Mouse (Mus musculus) frontal cortex, postnatal 25 days (tissue): ENCODE results near the gene Cars2.
"Not testable (repeated sequence)": the region's sequence is repeated elsewhere in the genome, so short reads cannot be mapped to it uniquely, and the experiment has no call there.

ENCODE experiments used
- DNase-seq, 2 experiments: peaks; one replicate each; pipeline ENCODE4 v3.0.0; 2022; ENCODE audit warnings: low spot score in 2 of 2

The Cars2 gene

DNA sequence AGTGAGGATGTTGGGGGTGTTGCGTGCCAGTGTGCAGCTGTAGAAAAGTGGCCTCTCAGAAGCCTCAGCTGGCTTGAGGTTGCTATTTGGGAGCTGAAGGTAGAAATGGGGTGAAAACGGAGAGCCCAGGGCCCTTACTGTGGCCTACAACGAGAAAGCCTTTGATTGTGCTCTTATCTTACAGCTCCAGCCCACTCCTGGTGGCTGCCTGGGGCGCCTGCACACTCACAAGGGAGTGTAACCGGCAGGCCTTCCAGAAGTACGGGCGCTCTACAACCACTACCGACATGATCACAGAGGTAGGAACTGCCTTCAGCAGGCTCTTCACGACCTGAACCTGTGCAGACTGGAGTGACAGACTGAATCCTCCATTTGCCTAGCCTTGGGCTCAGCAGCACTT, 37.9 kb downstream of the Cars2 start:
- DNase-seq, result no peak

DNA sequence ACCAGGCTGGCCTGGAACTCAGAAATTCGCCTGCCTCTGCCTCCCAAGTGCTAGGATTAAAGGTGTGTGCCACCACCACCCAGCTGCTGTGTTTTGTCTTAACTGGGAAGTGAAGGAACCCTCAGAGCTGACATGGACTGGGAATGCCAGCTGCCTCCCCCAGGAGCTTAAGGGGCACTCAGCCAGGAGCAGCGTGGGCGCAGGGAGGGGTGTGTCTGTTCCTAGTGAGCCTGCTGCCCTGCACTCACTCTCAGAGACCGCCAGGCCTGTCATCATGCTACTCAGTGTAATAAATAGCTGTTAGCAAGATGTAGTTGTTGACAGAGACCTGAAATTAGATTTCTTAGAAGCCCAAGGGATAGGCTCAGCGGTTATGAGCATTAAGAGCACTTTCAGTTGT, 39.6 kb downstream of the Cars2 start:
- no peak for DNase-seq

DNA sequence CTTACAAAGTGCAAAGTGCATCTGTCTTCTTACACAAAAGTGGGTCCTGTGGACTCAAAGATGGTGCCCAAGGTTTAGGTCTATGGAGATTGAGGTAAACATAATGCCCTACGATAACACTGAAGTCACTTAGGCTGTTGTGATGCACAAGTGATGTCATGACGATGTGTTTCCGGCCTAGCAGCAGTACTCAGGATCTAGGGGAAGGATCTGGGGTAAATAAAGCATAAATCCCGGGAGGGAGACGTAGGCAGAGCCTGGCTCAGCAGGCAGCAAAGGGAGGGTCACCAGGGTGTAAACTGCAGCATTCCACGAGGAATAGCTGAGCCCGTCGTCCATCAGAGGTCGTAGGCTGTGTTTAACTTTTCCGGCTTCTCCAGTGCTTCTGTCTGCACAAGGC, 41.7 kb downstream of the Cars2 start:
- no peak for DNase-seq

DNA sequence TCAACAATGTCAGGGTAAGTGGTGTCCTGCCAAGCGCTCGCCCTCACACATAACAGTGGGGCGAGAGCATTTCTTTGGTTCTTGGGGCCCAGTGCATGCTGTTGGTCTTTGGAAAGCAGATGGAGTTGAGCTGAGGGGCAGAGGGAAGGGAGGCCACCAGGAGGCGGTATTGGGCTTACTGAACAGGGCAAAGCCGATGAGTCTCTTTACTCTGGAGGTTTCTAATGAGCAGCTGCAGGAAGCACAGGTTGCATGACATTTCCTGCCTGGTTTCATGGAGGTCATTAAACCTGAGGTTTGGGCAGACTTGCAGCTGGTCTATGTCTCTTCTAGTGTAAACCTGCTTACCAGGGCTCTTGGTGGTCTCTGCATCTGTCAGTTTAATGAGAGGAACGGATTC, 43.8 kb downstream of the Cars2 start:
- peak; percentile 27 to 31 for DNase-seq

DNA sequence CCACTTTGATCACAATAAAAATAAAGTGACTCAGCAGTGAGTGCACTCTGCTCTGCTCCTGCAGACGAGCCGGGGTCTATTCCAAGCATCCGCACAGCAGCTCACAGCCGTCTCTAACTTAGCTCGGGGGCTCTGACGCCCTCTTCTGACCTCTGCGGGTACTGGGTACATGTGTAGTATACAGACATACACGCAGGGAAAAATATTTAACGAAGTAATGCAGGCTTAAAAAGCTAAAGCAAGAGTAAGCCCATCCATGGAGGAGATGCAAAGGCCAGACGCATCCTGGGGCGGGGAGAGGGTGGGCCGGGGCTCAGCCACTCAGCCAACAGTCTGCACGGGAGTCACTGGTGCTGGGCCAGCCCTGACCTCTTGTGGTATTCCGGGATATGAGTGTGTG, 44.5 kb downstream of the Cars2 start:
- no peak for DNase-seq

DNA sequence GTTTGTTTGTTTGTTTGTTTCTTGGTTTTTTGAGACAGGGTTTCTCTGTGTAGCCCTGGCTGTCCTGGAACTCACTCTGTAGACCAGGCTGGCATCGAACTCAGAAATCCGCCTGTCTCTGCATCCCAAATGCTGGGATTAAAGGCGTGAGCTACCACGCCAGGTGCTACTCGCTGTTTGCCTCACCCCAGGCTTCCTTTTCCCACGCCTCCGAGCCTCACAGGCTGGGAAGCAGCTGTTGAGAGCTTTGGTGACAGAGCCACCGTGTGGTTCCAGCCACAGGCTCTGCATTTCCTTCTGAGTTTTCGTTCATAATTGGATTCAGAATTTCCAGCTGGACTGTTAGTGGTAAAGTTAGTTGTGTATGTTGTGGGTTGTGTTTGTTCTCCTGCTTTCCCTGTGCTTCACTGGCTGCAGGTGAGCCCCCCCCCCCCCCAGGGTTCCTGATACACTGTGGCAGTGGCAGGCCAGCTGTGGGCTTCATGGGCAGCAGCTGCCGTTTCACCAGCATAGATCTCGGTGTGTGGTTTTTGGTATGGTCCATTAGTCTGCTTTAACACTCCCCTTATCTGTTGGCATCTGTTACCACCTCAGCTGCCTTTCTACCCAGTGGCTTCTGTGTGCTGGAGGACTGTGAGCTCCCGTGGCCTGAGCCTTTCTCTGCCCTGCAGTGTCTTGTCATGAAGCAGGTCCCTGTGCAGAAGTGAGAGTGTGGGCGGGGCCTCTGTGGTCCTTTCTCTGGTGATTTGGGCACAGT, 46.9 kb downstream of the Cars2 start:
- no peak for DNase-seq

DNA sequence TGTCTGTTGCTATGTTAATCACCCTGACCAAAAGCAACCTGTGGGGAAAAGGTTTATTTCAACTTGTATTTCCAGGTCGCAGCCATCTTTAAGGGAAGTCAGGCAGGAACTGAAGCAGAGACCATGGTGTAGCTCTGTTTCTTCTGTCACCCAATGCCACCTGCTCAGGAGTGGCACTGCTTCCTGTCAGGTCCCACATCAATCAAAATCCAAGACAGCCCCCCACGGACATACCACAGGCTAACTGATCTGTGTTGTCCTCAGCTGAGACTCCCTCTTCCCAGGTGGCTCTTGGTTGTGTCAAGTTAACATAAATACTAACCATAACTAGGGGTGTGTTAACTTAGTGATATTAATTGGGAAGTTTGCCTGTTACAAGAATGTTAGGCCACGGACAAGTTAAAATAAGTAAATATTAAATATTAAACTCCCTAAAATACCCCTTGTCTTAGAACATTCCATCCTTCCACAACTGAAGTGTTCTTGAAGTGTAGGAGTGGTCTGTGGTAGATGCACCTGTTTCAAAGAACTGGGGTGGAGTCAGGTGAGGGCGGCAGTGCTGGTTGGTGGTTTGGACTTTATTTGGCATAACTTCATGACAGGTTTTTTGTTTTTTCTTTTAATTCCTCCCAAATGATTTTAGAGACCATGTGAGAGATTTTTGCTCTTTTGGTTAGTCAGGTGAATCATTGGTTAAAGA, 51.6 kb downstream of the Cars2 start:
- no peak for DNase-seq

DNA sequence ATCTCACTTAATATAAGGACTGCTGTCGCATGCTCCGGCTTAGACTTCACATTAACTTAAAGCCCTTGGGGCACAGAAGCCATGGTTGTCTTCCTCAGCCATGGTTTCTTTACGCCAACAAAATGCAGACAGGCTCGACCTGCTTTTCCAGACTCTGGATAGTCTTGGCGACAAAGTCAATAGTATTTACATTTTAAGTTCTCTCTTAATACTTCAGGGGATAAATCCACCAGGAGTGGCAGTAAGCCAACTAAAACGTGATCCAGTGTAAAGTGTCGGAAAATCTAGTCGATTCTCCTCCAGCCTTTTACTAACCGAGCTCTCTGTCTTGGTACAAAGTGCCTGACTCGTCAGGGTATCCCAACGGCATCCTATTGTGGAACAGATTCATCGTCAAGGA, 52.3 kb downstream of the Cars2 start:
- no peak for DNase-seq

DNA sequence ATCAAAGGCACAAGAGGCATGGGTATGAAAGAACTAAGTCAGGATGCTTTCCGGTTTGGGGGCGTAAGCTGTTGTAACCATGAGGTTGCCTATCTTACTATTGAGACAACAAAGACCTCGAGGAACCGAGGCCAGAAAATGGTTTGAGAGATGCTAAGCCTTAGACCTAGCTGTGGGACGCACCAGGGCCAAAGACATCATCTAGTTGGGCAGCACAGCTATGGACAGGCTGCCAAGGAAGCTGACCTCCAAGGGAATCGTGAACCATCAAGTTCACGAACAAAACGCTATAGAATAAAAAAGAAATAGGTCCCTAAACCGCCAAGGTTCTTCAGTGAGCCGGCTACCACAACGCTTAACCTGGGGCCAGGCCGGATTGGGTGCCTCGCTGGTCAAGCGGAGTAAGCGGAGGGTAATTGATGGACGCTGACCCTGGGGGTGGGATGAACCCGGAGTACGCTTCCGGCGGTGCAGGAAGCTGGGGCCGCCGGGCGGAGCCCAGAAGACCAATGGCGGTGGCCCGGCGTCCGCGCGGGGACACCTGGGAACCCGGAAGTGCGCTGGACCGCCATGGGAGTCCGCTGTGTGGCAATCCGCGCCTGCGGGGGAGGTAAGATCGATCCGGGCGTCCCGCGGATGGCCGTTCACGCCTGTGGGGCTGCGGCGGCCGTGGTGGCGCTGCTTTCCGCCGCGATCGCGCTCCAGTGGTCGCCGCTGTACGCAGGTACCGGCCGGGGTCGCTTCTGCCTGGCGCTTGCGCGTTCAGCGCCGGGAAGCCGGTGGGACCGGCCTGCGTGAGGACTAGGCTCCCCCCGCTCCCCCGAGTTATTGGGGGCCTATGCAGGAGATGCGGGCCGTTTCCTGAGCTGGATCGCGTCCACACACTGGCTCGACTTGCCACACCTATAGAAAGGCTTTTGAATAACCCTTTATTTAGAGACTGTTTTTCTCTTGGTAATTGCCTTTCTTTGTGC, 53.3 kb downstream of the Cars2 start, which contains the start of gene Naxd:
Gene Naxd, plus strand, starts transcription at position 490 of the 974 bp plus-strand sequence.
- DNase-seq, result peak; percentile 67 to 75

DNA sequence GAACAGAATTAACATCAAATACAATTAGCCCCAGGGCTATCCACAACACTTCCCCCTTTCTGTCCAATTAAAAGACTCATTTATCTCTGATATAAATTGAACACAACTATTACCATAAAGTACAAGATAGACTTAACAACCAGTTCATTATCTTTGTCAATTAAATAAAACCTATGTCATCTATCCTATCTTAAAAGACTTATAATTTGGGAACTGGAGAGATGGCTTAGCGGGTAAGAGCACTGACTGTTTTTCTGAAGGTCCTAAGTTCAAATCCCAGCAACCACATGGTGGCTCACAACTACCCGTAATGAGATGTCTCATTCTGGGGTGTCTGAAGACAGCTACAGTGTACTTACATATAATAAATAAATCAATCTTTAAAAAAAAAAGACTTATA, 58.2 kb downstream of the Cars2 start:
- DNase-seq, result not testable (repeated sequence)

DNA sequence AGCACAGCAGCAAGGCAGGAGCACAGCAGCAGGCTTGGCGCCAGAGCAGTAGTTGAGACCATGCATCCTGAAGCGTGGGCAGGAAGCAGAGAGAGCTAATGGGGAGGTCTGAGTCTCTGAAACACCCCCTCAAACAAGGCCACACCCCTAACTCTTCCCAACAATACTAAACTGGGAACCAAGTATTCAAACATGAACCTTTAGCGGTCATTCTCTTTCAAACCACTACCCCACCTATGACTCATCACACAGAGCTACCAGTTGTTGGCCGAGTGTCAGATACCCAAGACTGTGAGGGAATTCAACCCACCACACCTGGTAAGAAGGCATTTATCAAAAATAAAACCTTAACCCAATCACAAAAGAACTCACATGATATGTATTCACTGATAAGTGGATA, 63.4 kb downstream of the Cars2 start:
- no peak for DNase-seq

DNA sequence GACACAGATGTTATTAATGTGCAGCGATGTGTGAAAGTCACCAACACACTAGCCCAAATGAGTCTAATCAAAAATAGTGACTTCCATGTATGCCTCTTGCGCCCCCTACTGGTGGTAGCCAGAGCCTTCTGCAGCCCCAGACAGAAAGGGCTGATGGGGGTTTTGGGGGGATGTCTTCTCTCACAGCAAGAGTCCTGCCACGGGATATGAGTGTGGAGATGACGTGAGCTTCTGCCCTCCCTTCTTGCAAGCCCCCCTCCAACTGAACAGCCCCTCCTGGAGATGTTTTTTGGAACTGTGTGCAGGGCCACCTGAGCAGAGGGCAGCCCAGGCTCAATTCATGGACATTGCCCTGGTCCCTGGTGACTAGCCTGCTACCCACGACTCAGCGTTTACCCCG, 64.4 kb downstream of the Cars2 start:
- DNase-seq, result peak; percentile 41 to 60

DNA sequence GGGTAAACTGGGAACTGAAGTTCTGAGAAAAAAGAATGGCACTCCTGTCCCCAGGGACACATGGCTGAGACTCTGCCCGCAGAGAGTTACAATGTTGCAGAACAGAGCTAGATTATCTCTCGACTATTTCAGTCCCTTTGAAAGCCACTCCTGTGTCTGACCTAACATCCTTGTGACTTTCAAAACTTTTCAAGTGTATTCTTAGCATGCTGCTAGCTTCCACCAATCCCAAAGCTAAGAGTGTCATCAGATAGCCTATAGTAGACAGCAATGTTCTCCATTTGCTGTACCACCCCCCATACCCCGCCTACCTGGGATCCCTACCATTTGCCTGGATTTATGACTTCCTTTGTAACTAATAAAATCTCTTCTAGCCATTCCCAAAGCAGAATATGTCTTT, 68.0 kb downstream of the Cars2 start:
- no peak for DNase-seq

DNA sequence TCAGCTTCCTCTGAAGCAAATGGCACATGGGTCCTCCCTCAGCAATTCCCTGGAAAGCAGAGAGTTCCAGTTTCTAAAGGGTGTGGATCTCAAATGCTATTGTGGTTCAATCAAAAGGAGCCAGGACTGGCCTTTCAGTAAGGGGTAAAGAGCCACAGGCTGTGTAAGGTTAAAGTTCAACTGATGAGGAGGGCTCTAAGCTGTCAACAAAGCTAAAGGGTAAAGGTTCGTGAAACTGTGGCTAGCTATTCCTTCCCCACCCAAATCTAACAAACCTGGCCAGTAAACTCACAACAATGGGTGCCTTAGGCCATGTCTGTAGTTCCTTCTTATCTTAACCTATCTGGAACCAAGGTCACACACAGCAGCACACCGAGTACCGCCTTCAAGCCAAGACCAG, 68.7 kb downstream of the Cars2 start:
- no peak for DNase-seq

DNA sequence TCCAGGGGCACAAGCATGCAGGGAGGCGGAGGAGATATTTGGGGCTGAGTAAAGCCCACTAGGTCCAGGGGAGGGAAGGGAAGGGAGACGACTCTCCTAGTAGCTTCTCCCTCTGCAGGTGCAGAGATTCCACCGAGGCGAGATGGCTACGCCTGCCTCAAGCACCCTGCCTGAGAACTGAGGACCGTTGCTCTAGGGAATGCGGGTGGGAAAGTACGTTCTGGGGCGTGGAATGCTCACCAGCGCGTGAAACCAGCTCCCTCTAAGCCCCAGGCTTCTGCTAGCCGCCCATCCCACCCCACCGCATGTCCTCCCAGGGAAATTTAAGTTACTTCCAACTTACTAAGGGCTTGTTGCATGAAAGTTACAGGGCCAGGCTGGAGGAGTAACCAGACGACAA, 71.0 kb downstream of the Cars2 start:
- DNase-seq, result no peak

DNA sequence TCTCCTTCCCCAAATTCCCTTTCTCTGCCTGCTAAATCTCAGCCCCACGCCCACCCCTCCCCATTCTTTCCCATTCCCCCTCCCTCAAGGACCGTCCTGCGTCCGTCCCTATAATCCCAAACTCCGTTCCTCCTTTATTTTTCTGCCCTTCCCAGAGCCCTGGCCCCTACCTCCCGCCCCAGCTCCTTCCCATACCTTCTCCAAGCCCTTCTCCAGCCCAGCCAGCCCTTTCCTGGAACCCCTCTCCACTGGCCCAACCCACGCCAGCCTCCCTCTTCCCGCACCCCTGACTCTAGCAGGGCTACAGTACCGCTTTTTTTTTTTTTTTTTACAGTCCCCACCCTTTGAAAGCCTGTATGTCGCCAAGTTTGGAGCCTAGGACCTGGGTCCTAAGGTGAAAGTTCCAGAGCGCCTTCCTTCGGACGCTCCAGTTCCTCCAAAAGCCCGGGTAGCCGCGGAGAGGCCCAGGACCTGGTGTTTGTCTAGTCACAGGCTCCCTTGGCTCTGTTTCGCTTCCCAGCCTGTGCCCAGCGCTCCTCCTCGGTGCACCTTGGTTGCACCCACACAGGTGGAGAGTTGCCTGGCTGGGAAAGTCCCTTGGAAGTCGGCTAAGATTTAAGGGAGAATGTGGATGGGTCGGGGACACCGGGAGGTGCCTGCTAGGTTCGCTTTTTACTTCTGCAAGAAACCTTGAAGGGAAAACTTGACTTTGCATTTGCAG, 71.6 kb downstream of the Cars2 start:
- no peak for DNase-seq

DNA sequence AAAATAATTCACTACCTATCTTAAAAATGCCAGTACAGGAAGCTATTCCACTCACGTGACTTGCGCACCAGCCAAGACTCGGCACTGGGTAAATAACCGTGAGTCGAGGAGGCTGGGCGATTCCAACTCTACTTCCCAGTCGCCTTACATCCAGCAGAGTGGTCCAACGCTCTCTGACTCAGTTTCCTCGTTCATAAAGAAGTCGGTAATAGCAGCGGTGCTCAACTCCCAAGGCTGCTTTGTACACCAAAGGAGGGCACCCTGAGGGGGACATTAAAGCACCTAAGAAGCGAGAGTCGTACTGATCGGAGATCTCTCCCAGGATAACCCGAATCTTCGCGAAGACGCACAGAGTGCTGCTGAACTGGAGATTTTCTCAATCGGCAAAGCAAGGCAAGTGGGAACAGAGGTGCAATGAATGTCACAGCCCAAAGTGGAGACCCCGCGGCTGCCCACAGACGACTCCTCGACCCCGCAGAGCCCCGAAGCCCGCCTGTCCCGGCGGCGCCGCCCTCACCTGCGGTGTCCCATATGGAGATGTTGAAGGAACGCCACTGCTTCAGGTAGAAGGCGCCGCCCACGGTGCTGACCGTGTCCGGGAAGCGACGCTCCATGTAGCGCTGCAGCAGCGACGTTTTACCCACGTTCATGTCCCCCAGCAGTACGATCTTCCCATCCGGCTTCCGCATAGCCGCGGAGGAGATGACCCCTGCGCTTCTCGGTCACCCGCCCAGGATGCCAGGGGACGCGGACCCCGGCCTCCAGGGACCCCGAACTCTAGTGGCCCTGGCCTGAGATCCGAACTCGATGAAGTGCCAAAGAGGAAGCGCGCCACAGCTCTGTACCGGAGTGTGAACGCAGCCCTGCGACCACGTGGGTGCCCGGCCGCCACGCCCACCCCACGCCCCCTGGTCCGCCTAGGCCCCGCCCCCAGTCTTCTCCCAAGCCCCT, 72.5 kb downstream of the Cars2 start, which contains the start of gene Rab20:
Gene Rab20, minus strand, starts transcription at position 900 of the 951 bp plus-strand sequence.
- DNase-seq, result no peak

DNA sequence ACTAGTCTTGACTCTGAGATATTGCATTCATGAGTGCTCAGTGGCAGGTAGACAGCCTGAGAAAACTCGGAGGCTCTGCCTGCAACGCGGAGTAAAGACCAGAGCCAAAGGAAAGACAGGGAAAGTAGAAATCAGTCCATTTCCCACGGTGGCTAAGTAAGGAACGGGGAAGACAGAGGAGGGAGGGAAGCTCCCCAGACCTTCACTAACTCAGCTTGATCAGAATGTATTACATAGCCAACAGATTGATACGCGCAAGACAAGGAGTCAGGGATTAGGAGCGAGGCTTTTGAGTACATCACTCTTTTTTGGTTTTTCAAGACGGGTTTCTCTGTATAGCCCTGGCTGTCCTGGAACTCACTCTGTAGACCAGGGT, 73.4 kb downstream of the Cars2 start:
- no peak for DNase-seq

DNA sequence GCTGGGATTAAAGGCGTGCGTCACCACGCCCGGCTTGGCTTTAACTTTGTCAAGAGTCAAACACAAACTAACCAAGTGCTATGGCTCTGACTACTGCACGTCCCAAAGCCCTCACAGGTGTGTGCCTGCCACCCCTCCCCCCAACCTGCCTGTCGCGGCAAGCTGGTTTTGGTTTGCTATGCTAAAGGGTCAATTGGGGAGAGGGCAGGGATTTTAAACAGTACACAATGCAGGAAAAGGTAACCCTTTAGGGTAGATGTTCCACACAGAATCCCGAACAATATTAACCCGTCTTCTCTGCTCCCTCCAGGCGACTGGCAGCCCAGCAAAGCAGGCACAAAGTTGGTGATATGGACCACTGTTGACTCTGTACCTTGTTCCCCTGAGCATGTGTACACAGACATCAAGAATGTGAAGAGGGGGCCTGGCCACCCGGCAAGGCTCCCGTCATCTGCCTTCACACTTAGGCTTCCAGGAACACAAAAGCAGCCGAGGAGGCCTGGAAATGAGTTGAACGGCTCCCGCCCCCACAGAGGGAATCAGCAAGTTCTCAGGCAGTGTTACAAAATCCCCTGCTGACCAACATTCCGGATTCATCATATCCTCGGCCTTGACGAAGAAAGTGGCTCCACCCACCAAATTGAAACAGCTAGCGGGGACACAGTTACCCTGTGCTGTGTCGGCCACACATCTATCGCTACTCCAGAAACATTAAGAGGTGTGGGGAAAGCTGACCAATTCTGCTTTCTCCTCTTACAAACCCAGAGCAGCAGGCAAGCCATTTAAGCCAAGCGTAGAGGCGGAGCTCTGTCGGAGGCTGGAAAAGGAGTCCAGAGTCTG, 74.0 kb downstream of the Cars2 start:
- no peak for DNase-seq
